21 mouse cellular contexts compared by ENCODE assay signal in genomic region chr4:70542387-70542786, GRCm38 (mm10).
"Had no signal": no experiment of that assay in that cellular context is flagged by ENCODE, and none has a peak within 500 bp of the region (broad histone marks: within the 10 kb centered on the region; RNA-seq: fewer than 3 reads in every experiment).

No protein-coding gene starts in this region.

- H3K4me1 ChIP-seq: heart, embryonic 10.5 days; intestine, embryonic 15.5 days; limb, embryonic 13.5 days; liver, embryonic 13.5 days; liver, embryonic 15.5 days had no signal

- H3K27ac ChIP-seq: heart, embryonic 10.5 days; hindbrain, embryonic 14.5 days; intestine, embryonic 15.5 days; layer of hippocampus, adult 2 months; limb, embryonic 13.5 days; liver, embryonic 13.5 days; liver, embryonic 15.5 days had no signal

- H3K4me3 ChIP-seq: heart, embryonic 10.5 days; heart, embryonic 12.5 days; intestine, embryonic 15.5 days; layer of hippocampus, adult 2 months; limb, embryonic 13.5 days; liver, embryonic 13.5 days; liver, embryonic 15.5 days had no signal

- ATAC-seq: hindbrain, embryonic 16.5 days; inflammation-experienced regulatory T-cells, adult 6 months; intestine, embryonic 15.5 days; intestine, postnatal 0 days had no signal

- DNase-seq: gastrocnemius, postnatal 14 days; gastrocnemius, postnatal 36 days; heart, adult 18-20 months; heart, postnatal 4 days; kidney, adult 18-20 months; kidney, adult 8-10 months; kidney, postnatal 10 days; kidney, postnatal 25 days; kidney, postnatal 4 days; liver; liver, embryonic 13.5 days had no signal
